Mouse (Mus musculus): ENCODE data around the gene Slc10a3. TPM values are rescaled to one million over a fixed set of nuclear protein-coding genes. Genes with fewer than 3 reads are reported as not detected.

The Slc10a3 gene
- 13.5 to 19.3 TPM (median 16.5 TPM) in 4 replicates for total RNA-seq (2023; ENCODE audit: inconsistent age)

DNA sequence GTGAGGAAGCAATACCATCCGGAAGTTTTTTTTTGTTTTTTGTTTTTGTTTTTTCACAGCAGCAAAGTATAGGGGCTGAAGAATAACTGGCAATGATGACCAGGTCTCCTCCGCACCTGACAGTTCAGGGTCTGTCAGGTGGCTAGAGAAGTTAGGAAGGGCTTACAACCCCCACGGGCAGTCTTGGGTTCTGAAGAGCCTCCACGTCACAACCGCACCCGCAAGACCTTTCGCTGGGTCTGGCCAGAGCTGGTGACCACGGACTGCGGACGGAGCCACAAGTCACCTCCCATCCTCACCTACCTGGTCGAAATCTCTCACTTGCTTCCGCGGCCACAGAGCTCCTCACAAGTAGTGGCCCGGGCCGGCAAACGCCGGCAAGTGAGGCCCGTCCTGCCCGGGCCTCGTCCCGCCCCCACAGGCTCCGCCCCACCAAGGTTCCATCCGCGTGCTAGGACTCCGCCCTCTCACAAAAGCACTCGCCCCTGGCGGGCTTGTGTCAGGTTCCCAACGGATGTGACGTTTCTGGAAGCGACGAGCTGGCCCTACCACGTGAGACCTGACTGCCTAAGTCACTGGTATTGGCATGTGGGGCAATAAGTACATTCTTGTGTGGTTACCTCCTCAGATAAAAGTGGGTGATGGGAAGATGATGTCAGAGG, at the start of gene Slc10a3, which contains the start of gene Ubl4a:
Gene Slc10a3 (minus strand): TSS at position 462 of the 662 bp plus-strand sequence.
Gene Ubl4a (minus strand): TSS at position 331 of the 662 bp plus-strand sequence.

DNA sequence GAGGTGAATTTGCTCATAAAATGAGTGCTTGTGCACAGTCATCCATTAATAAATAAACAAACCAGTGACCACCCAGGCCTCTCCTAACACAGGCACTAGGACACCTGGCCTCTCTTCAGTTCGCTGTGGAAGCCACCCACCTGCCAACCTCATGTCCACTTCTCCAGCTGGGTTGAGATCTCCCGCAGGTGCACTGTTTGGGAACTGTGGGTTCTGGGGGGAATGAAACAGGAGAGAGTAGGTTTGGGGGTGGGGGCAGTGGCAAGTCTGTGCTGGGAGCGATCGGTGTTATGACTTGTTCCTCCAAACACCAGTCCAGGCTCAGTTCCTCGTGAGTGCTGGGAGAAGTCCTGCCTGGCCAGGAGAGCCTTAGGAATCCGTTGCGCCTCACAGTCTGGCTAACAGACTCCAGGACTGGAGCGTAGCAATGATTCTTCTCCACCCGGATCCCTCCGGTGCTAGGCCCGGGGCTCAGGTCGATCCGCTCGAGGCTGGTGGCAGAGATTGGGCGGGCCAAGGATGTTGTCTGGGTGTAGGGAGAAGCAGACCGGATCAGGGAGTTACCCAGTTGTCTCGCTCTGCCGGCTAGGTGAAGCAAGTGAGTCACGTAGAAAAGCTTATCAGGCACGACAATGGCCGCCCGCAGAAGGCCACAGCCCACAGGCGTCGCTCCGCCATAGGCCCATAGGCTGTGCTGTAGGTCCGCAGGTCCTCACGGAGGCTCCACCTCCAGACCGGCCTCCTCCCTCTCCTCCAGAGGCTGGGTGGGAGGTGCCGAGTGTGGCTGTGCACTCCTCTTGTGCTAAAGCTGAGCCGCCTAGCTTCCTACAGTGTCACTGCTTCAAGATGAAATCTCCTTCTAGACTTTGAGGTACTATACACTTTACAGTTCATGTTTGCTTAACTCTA, 19.6 kb upstream of the Slc10a3 start, which contains the start of the genes Fam3a and Ikbkg:
Gene Fam3a (minus strand): TSS at position 738 of the 909 bp plus-strand sequence.
Gene Ikbkg (plus strand): TSS at position 756 of the 909 bp plus-strand sequence.

DNA sequence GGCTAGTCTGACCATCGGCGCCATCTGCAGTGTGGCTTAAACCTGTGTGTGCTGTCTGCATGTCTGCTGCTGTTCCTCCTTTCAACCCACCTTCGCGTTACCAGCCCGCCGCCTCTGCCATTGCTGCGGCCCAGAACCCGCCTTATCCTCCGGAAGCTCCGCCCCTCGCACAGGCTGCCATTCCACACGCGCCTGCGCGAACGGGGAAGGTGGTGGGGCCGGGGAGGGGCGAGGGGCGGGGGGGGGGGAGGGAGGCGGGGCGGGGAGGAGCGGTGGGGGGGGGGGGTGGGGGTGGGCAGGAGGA, 19.7 kb downstream of the Slc10a3 start, which contains the start of gene Lage3:
Gene Lage3 (minus strand): TSS at position 152 of the 304 bp plus-strand sequence.

DNA sequence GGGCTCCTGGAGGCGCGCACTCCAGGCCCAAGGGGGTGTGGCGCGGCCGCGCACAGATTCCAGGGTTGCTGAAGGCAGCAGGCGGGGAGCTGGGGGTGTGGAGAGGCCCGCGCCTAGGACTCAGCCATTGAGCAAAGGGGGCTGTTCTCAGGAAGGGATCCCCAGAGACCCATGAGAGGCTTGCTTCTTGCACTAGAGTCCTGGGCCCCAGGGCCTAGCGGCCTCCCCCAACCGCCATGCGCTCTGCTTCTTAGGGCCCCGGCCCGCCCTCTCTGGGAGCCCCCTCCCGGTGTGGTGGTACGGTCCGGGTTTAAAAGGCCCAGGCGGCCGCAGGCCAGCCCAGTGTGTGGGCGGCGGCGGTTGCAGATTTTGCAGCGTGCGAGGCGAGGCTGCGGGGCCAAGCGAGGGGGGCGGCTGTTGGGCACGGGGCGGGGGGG, 44.4 kb downstream of the Slc10a3 start, which contains the start of gene Plxna3:
Gene Plxna3 (plus strand): TSS at position 342 of the 437 bp plus-strand sequence.

Other genes starting within 250 kb of the Slc10a3 start
- gene Opn1mw, start 245.9 kb downstream of the Slc10a3 start, total RNA-seq (2023; ENCODE audit: inconsistent age), result not detected in 4 replicates
- 41.7 to 52.4 TPM (median 47.8 TPM) in 4 replicates for gene Mecp2, start 238.0 kb downstream of the Slc10a3 start, total RNA-seq (2023; ENCODE audit: inconsistent age)
- gene Tex28, start 205.5 kb downstream of the Slc10a3 start, total RNA-seq (2023; ENCODE audit: inconsistent age), result not detected in 4 replicates
- 0.42 to 0.67 TPM (median 0.57 TPM) in 4 replicates for gene Tktl1, start 196.1 kb downstream of the Slc10a3 start, total RNA-seq (2023; ENCODE audit: inconsistent age)
- 454 to 490 TPM (median 483 TPM) in 4 replicates for gene Flna, start 123.5 kb downstream of the Slc10a3 start, total RNA-seq (2023; ENCODE audit: inconsistent age)
- gene Emd, start 118.7 kb downstream of the Slc10a3 start, total RNA-seq (2023; ENCODE audit: inconsistent age), result 89.2 to 95.0 TPM (median 89.9 TPM) in 4 replicates
- gene Rpl10, start 102.5 kb downstream of the Slc10a3 start, total RNA-seq (2023; ENCODE audit: inconsistent age), result 578 to 737 TPM (median 614 TPM) in 4 replicates
- 93.5 to 123 TPM (median 106 TPM) in 4 replicates for gene Taz, start 91.4 kb downstream of the Slc10a3 start, total RNA-seq (2023; ENCODE audit: inconsistent age)
- gene Dnase1l1, start 91.0 kb downstream of the Slc10a3 start, total RNA-seq (2023; ENCODE audit: inconsistent age), result 13.0 to 20.3 TPM (median 15.0 TPM) in 4 replicates
- 166 to 176 TPM (median 174 TPM) in 4 replicates for gene Atp6ap1, start 76.3 kb downstream of the Slc10a3 start, total RNA-seq (2023; ENCODE audit: inconsistent age)
- gene Gdi1, start 68.4 kb downstream of the Slc10a3 start, total RNA-seq (2023; ENCODE audit: inconsistent age), result 307 to 387 TPM (median 365 TPM) in 4 replicates
- gene Fam50a, start 60.3 kb downstream of the Slc10a3 start, total RNA-seq (2023; ENCODE audit: inconsistent age), result 101 to 115 TPM (median 104 TPM) in 4 replicates
- gene Plxna3, start 44.3 kb downstream of the Slc10a3 start, total RNA-seq (2023; ENCODE audit: inconsistent age), result 13.3 to 19.2 TPM (median 16.1 TPM) in 4 replicates
- gene Lage3, start 19.7 kb downstream of the Slc10a3 start, total RNA-seq (2023; ENCODE audit: inconsistent age), result 23.7 to 32.8 TPM (median 26.6 TPM) in 4 replicates
- 21.4 to 36.5 TPM (median 28.5 TPM) in 4 replicates for gene Ubl4a, start 131 bp downstream of the Slc10a3 start, total RNA-seq (2023; ENCODE audit: inconsistent age)
- gene Fam3a, start 19.9 kb upstream of the Slc10a3 start, total RNA-seq (2023; ENCODE audit: inconsistent age), result 14.8 to 20.2 TPM (median 16.8 TPM) in 4 replicates
- 56.8 to 57.7 TPM (median 57.5 TPM) in 4 replicates for gene Ikbkg, start 19.9 kb upstream of the Slc10a3 start, total RNA-seq (2023; ENCODE audit: inconsistent age)
- 31.4 to 37.9 TPM (median 35.4 TPM) in 4 replicates for gene G6pdx, start 55.8 kb upstream of the Slc10a3 start, total RNA-seq (2023; ENCODE audit: inconsistent age)
- gene Gm6880, start 108.0 kb upstream of the Slc10a3 start, total RNA-seq (2023; ENCODE audit: inconsistent age), result not detected in 4 replicates
- not detected in 4 replicates for gene Olfr1326-ps1, start 201.5 kb upstream of the Slc10a3 start, total RNA-seq (2023; ENCODE audit: inconsistent age)
- gene Olfr1325, start 219.3 kb upstream of the Slc10a3 start, total RNA-seq (2023; ENCODE audit: inconsistent age), result not detected in 4 replicates